Mouse (Mus musculus): ENCODE results near the gene Acp2. TPM values are rescaled to one million over a fixed set of nuclear protein-coding genes. Genes with fewer than 3 reads are reported as not detected.
A peak's percentile ranks its signal among the peaks of the same experiment; 100 is the strongest.

The Acp2 gene
- total RNA-seq, 2 experiments from 2014 or later = 17.6 to 22.8 TPM

DNA sequence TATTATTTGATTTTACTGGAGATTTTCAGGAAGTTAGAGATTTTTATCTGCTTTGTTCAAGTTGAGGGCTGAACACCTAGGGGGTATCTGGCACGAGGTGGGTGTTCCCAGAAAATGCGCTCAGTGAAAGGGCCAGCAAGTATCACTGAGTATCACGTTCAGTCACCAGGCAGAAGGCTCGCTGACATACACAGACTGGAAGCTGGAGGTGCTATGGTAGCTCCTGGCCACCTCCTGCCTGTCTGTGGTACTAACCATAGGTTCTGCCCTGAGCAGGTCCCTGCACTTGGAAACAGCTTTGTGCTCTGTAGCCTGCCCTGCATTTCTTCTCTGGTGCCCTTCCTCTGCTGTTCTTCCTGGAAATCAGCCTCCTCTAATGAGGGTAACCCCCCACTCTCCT is 49.8 kb downstream of the Acp2 start:
- intact Hi-C loops (cut with DNase I) = no loop called here
- DNase-seq (ENCODE audit: low spot score) = no peak

GRCm38 (mm10) chr2:91254725-91255380 is 52.2 kb downstream of the Acp2 start:
- no peak for DNase-seq (ENCODE audit: low spot score)
- intact Hi-C loops (cut with DNase I) = no loop called here

GRCm38 (mm10) chr2:91255661-91256150 is 53.0 kb downstream of the Acp2 start, which contains the start of gene Pacsin3:
Gene Pacsin3, plus strand, starts transcription at chr2:91255954.
- no peak for DNase-seq (ENCODE audit: low spot score)
- intact Hi-C loops (cut with DNase I) = no loop called here

GRCm38 (mm10) chr2:91256256-91257125 is 53.8 kb downstream of the Acp2 start:
- intact Hi-C loops (cut with DNase I) = no loop called here
- peak; percentile 31 for DNase-seq (ENCODE audit: low spot score)

GRCm38 (mm10) chr2:91257126-91257980 is 54.7 kb downstream of the Acp2 start:
- no peak for DNase-seq (ENCODE audit: low spot score)
- intact Hi-C loops (cut with DNase I) = no loop called here

GRCm38 (mm10) chr2:91258054-91258453 is 55.4 kb downstream of the Acp2 start:
- DNase-seq (ENCODE audit: low spot score) = no peak
- intact Hi-C loops (cut with DNase I) = loop anchor here (2.0 kb wide), 1 partner anchor 17 kb away; no protein-coding TSS in a partner anchor

GRCm38 (mm10) chr2:91258830-91259229 is 56.1 kb downstream of the Acp2 start:
- no peak for DNase-seq (ENCODE audit: low spot score)
- intact Hi-C loops (cut with DNase I) = loop anchor here (2.0 kb wide), 1 partner anchor 18 kb away; no protein-coding TSS in a partner anchor

DNA sequence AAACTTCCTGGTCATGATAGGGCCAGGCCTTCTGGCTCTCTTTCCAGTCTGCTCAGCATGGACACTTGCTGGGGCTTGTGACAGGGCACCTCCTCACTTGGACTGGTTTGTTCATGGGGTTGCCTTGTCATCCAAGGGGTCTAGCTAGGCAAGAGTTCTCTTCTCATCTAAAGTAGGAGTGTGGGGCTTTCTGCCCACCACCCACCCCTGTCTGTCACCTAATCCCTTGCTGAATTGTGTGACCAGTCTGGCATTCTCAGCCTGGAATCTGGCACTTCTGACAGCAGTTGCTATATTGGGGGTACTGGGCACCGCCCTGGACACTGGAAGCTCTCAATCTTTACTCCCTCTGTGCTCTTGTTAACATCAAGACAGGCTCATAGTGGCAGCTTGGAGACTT is 56.8 kb downstream of the Acp2 start:
- DNase-seq (ENCODE audit: low spot score) = no peak
- intact Hi-C loops (cut with DNase I) = loop anchor here (2.0 kb wide), 1 partner anchor 19 kb away; no protein-coding TSS in a partner anchor

Other genes starting within 250 kb of the Acp2 start
- gene Rapsn, start 167.3 kb upstream of the Acp2 start, total RNA-seq (2021) = 10 to 100 TPM; 16.4 to 16.7 TPM
- 100 to 1,000 TPM; 209 to 241 TPM for gene Psmc3, start 148.9 kb upstream of the Acp2 start, total RNA-seq (2021)
- gene Slc39a13, start 132.5 kb upstream of the Acp2 start, total RNA-seq (2021) = 10 to 100 TPM; 22.9 to 28.2 TPM
- 1 to 10 TPM; 3.7 to 4.3 TPM for gene Spi1, start 120.5 kb upstream of the Acp2 start, total RNA-seq (2021)
- 1,000 to 10,000 TPM; 1,615 to 1,699 TPM for gene Mybpc3, start 84.7 kb upstream of the Acp2 start, total RNA-seq (2021)
- 1 to 10 TPM; 5.4 to 6.2 TPM for gene Madd, start 19.0 kb upstream of the Acp2 start, total RNA-seq (2021)
- gene Nr1h3, start 51 bp upstream of the Acp2 start, total RNA-seq (2021) = 10 to 100 TPM; 13.8 to 15.9 TPM
- 1 to 10 TPM; 2.9 to 3.1 TPM for gene Ddb2, start 34.1 kb downstream of the Acp2 start, total RNA-seq (2021)
- 100 to 1,000 TPM; 133 to 138 TPM for gene Pacsin3, start 53.1 kb downstream of the Acp2 start, total RNA-seq (2021)
- 10 to 100 TPM; 56.2 TPM for gene Arfgap2, start 62.1 kb downstream of the Acp2 start, total RNA-seq (2021)
- 10 to 100 TPM in 1 of 2 experiments, 1 to 10 TPM in 1; 7.0 to 14.0 TPM for gene 1110051M20Rik, start 241.8 kb downstream of the Acp2 start, total RNA-seq (2021)

Data from heart, postnatal 25 days (tissue).